Mouse (Mus musculus): ENCODE measurements around the gene Cables2.

The Cables2 gene

DNA sequence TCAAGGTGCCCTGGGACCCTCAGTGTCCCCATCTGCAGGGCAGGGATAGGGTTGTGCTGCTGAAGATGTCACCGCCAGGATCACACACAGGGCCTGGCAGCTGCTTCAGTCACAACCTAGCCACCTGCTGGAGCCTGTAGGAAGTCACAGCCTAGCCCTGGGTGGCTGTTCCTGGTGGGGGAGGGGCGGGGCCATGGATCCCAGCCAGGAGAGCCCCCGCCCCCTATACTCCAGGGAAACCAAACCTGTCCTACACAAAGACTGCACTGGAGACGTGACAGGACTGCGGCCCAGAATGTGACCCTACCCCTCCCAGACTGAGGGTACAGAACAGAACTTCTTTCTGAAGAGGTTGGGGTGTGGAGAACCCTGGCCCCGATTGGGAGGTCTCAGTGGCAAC lies 51.0 kb downstream of the Cables2 start:
- DNase-seq = peak; percentile 48

- DNase-seq = no peak
Observed at GRCm38 (mm10) chr2:180221051-180221450, 52.2 kb downstream of the Cables2 start.

GRCm38 (mm10) chr2:180220165-180220564 lies 53.1 kb downstream of the Cables2 start:
- DNase-seq = no peak

GRCm38 (mm10) chr2:180219145-180219943 lies 54.0 kb downstream of the Cables2 start:
- DNase-seq = no peak

DNA sequence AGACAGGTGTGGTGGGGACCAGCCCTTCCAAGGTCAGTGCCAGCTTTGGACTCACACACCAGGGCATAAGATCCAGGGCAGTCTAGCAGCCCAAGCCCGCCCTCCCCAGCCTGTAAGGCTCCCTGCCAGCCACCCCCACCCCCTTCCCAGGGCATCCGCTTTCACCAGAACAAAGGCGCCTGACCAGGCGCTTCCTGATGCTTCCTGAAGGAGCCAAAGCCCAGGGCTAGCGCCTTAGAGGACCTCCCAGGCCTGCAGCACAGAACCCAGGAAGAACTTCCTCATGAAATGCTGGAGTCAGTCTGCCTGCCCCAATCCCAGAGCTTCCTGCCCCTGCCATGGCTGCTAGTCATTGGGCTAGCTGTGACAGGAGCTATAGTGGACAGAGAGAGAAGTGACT lies 54.6 kb downstream of the Cables2 start:
- no peak for DNase-seq

DNA sequence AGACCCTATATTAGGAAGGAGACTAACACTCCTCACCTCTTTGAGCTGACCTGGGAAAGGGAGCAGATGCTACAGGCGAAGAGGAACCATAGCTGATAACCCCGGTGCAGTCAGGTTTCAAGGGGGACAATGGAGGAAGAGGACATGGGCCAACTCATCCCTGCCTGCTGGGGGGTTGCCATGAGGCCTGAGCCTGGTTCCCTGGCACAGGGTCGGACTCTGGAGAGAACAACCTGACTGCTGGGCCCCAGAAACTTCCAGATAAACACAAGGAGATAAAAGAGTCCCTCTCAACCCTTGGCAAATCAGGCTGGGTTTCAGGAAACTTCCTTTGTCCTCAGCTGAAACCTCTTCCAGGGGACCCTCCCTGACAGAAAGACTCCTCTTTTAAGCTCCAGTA lies 55.1 kb downstream of the Cables2 start:
- DNase-seq = no peak

GRCm38 (mm10) chr2:180217587-180217986 lies 55.7 kb downstream of the Cables2 start:
- no peak for DNase-seq

- no peak for DNase-seq
Observed at GRCm38 (mm10) chr2:180216921-180217320, 56.4 kb downstream of the Cables2 start.

DNA sequence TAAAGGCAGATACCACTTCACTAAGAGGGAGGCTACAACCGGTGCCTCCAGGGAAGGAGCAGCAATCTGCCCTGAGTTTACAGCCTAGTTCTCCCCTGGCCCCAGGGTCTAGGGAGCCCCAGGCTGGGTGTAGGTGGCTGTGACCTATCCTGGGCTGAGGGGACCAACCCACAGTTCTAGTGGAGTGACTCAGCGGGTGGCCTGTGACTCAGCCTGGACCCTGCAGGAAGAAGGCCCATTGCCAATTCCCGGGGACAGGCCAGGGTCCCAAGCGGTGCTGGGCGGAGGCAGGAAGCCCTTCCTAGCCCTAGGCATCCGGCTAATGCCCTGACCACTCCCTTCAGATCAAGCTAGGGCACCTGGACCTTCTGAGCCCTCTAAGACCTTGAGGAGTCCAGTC lies 57.3 kb downstream of the Cables2 start:
- no peak for DNase-seq

GRCm38 (mm10) chr2:180215011-180215461 lies 58.3 kb downstream of the Cables2 start:
- no peak for DNase-seq

GRCm38 (mm10) chr2:180214352-180214978 lies 58.8 kb downstream of the Cables2 start:
- no peak for DNase-seq

DNA sequence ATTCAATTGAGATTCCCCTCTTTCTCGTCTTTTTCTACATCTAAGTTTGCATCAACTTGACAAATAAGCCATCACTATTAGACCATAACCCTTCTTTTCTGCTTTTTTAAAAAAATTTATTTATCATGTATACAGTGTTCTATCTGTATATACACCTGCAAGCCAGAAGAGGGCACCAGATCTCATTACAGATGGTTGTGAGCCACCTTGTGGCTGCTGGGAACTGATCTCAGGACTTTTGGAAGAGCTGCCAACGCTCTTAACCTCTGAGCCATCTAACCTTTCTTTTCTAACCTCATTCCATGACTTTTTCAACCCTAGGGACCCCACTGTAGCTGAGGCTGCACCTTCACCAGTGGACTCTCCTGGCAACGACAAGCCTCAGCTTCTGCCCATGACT lies 61.0 kb downstream of the Cables2 start:
- no peak for DNase-seq

- DNase-seq = no peak
Observed at GRCm38 (mm10) chr2:180208976-180209375, 64.3 kb downstream of the Cables2 start.
